Mouse (Mus musculus): ENCODE data around the gene Nr1i2. TPM values are rescaled to one million over a fixed set of nuclear protein-coding genes. Genes with fewer than 3 reads are reported as not detected.

The Nr1i2 gene
- polyA plus RNA-seq, 1 experiment from 2014 or later: not detected

DNA sequence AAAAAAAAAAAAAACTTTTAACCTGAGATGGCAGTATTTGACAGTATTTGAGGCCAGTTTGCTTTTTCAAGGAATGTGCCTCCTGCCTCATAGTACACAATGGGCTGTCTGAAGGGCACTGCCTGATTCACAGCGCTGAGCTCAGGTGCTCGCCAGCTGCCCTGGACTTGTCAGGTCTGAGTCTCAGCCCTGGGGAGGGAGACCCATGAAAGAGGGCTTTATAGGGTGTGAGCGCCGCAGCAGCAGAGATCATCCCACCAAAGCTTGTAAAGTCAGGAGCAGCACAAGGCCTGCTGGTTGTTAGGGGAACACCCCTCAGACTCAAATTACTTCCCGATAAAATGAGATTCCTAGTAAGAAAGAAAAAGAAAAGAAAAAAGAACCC lies 12.6 kb upstream of the Nr1i2 start:
- WGBS: 41% methylated on average over 5 of the region's 5 CpGs
- Histone ChIP-seq H3K4me3 (no peak overlapping the region), H3K27ac (replicated peaks) (peak overlapping the region; percentile 49), H3K27me3 (replicated peaks; ENCODE audit: low read depth, poor library complexity, severe bottlenecking) (0 out of 2 replicates have a peak, but pooled peaks cover 3% of the 10 kb centered on the region), H3K36me3 (replicated peaks) (no peaks in the 10 kb centered on the region), H3K4me1 (peaks cover 23% of the 10 kb centered on the region), H3K9me3 (no peaks in the 10 kb centered on the region)
- DNase-seq (ENCODE audit: low spot score): no peak

- H3K9me3 ChIP-seq: no peaks in the 10 kb centered on the region
- peaks cover 27% of the 10 kb centered on the region for H3K4me1 ChIP-seq
- peak; percentile 38 for DNase-seq (ENCODE audit: low spot score)
- H3K27me3 ChIP-seq (replicated peaks; ENCODE audit: low read depth, poor library complexity, severe bottlenecking): 0 out of 2 replicates have a peak, but pooled peaks cover 3% of the 10 kb centered on the region
- WGBS: 49% methylated on average over 18 of the region's 18 CpGs
- H3K4me3 ChIP-seq: no peak overlapping the region
- H3K27ac ChIP-seq (replicated peaks): peak overlapping the region; percentile 49
- no peaks in the 10 kb centered on the region for H3K36me3 ChIP-seq (replicated peaks)
Observed at GRCm38 (mm10) chr16:38306571-38307220, 12.1 kb upstream of the Nr1i2 start.

GRCm38 (mm10) chr16:38304460-38305194 lies 10.0 kb upstream of the Nr1i2 start:
- no peak for DNase-seq (ENCODE audit: low spot score)
- Histone ChIP-seq H3K4me1 (peaks cover 34% of the 10 kb centered on the region), H3K27ac (replicated peaks) (no peak overlapping the region), H3K4me3 (no peak overlapping the region), H3K9me3 (no peaks in the 10 kb centered on the region), H3K27me3 (replicated peaks; ENCODE audit: low read depth, poor library complexity, severe bottlenecking) (0 out of 2 replicates have a peak, but pooled peaks cover 3% of the 10 kb centered on the region), H3K36me3 (replicated peaks) (no peaks in the 10 kb centered on the region)
- 80% methylated on average over 17 of the region's 17 CpGs for WGBS

- no peak overlapping the region for H3K27ac ChIP-seq (replicated peaks)
- no peaks in the 10 kb centered on the region for H3K9me3 ChIP-seq
- no peak for DNase-seq (ENCODE audit: low spot score)
- peaks cover 26% of the 10 kb centered on the region for H3K4me1 ChIP-seq
- H3K27me3 ChIP-seq (replicated peaks; ENCODE audit: low read depth, poor library complexity, severe bottlenecking): no peaks in the 10 kb centered on the region
- no peaks in the 10 kb centered on the region for H3K36me3 ChIP-seq (replicated peaks)
- 90% methylated on average over 13 of the region's 13 CpGs for WGBS
- H3K4me3 ChIP-seq: no peak overlapping the region
Observed at GRCm38 (mm10) chr16:38302367-38302766, 7.7 kb upstream of the Nr1i2 start.

- no peaks in the 10 kb centered on the region for H3K36me3 ChIP-seq (replicated peaks)
- H3K4me3 ChIP-seq: no peak overlapping the region
- H3K9me3 ChIP-seq: no peaks in the 10 kb centered on the region
- no peaks in the 10 kb centered on the region for H3K27me3 ChIP-seq (replicated peaks; ENCODE audit: low read depth, poor library complexity, severe bottlenecking)
- H3K27ac ChIP-seq (replicated peaks): no peak overlapping the region
- no peak for DNase-seq (ENCODE audit: low spot score)
- peaks cover 16% of the 10 kb centered on the region; the same call in 1 of the 2 replicates for H3K4me1 ChIP-seq
- WGBS: 87% methylated on average over 6 of the region's 6 CpGs
Observed at GRCm38 (mm10) chr16:38298410-38298809, 3.8 kb upstream of the Nr1i2 start.

DNA sequence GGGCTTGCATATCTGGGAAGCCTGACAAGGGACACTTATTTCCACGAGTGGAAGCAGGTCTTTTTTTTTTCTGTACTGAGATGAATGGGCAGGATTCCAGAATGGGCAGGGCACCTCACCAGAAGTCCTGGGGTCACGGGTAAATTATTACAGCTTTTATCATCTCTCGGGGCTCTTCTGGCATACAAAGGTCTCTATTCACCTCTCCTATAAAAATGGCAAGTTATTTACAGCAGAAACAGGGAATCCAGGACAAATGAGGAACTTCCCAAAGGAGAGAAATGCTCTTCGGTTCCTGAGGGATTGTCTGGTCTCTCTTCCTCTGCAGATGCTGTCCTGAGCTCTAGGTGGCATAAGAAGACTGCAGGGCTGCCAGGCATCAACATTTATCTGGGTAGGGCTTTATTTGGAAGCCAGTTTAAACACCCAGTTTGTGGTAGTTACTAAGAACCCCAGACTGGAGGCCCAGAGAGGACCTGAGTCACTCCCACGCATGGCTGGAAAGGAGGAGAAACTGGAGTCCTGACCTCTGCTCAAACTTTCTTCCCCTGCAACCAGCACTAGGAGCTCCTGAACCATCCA lies 816 bp upstream of the Nr1i2 start:
- no peak overlapping the region for H3K4me3 ChIP-seq
- H3K27ac ChIP-seq (replicated peaks): no peak overlapping the region
- no peak for DNase-seq (ENCODE audit: low spot score)
- no peaks in the 10 kb centered on the region for H3K27me3 ChIP-seq (replicated peaks; ENCODE audit: low read depth, poor library complexity, severe bottlenecking)
- 59% methylated on average over 5 of the region's 5 CpGs for WGBS
- H3K36me3 ChIP-seq (replicated peaks): no peaks in the 10 kb centered on the region
- 0 out of 2 replicates have a peak, but pooled peaks cover 4% of the 10 kb centered on the region for H3K4me1 ChIP-seq
- H3K9me3 ChIP-seq: no peaks in the 10 kb centered on the region

- Histone ChIP-seq H3K27ac (replicated peaks) (no peak overlapping the region), H3K9me3 (no peaks in the 10 kb centered on the region), H3K27me3 (replicated peaks; ENCODE audit: low read depth, poor library complexity, severe bottlenecking) (no peaks in the 10 kb centered on the region), H3K4me1 (peaks cover 25% of the 10 kb centered on the region), H3K36me3 (replicated peaks) (no peaks in the 10 kb centered on the region), H3K4me3 (no peak overlapping the region)
- no peak for DNase-seq (ENCODE audit: low spot score)
- 83% methylated on average over 2 of the region's 2 CpGs for WGBS
Observed at GRCm38 (mm10) chr16:38290151-38290550, 4.5 kb downstream of the Nr1i2 start.

DNA sequence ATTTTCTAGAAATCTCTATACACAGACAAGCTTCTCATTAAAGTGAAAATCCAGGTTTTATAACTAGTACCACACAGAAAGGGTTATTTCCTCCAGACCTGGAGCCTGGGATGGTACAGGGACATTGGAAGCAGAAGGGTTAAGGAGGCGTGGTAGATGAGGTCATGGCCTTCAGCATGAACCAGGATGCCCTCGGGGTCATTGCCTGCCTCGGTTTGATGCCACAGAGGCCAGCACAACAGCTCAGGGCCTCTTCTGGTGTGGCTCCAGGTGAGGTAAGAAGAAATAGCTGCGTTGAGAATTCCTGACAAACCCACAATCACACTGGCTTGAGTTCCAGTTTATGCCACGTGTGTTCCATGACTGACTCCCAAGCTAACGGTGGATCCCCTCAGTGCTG lies 5.8 kb downstream of the Nr1i2 start:
- 20% methylated on average over 6 of the region's 6 CpGs for WGBS
- no peak overlapping the region for H3K27ac ChIP-seq (replicated peaks)
- peak; percentile 37 for DNase-seq (ENCODE audit: low spot score)

GRCm38 (mm10) chr16:38287762-38288161 lies 6.9 kb downstream of the Nr1i2 start:
- no peak for DNase-seq (ENCODE audit: low spot score)
- Histone ChIP-seq H3K4me3 (no peak overlapping the region), H3K27ac (replicated peaks) (no peak overlapping the region), H3K36me3 (replicated peaks) (no peaks in the 10 kb centered on the region), H3K4me1 (peaks cover 29% of the 10 kb centered on the region), H3K27me3 (replicated peaks; ENCODE audit: low read depth, poor library complexity, severe bottlenecking) (no peaks in the 10 kb centered on the region), H3K9me3 (no peaks in the 10 kb centered on the region)
- 84% methylated on average over 3 of the region's 3 CpGs for WGBS

More for the DNA sequence above, 5.8 kb downstream of the Nr1i2 start:
- Histone ChIP-seq H3K27me3 (replicated peaks; ENCODE audit: low read depth, poor library complexity, severe bottlenecking) (no peaks in the 10 kb centered on the region), H3K9me3 (no peaks in the 10 kb centered on the region), H3K4me1 (peaks cover 21% of the 10 kb centered on the region), H3K36me3 (replicated peaks) (no peaks in the 10 kb centered on the region), H3K4me3 (no peak overlapping the region)

GRCm38 (mm10) chr16:38287357-38287756 lies 7.3 kb downstream of the Nr1i2 start:
- Histone ChIP-seq H3K36me3 (replicated peaks) (no peaks in the 10 kb centered on the region), H3K4me3 (no peak overlapping the region), H3K9me3 (no peaks in the 10 kb centered on the region), H3K4me1 (peaks cover 31% of the 10 kb centered on the region), H3K27ac (replicated peaks) (no peak overlapping the region), H3K27me3 (replicated peaks; ENCODE audit: low read depth, poor library complexity, severe bottlenecking) (no peaks in the 10 kb centered on the region)
- DNase-seq (ENCODE audit: low spot score): no peak
- 59% methylated on average over 6 of the region's 6 CpGs for WGBS

GRCm38 (mm10) chr16:38286541-38286940 lies 8.1 kb downstream of the Nr1i2 start:
- Histone ChIP-seq H3K27me3 (replicated peaks; ENCODE audit: low read depth, poor library complexity, severe bottlenecking) (no peaks in the 10 kb centered on the region), H3K9me3 (no peaks in the 10 kb centered on the region), H3K4me1 (peaks cover 31% of the 10 kb centered on the region), H3K36me3 (replicated peaks) (no peaks in the 10 kb centered on the region), H3K27ac (replicated peaks) (no peak overlapping the region), H3K4me3 (no peak overlapping the region)
- 73% methylated on average over 4 of the region's 4 CpGs for WGBS
- DNase-seq (ENCODE audit: low spot score): no peak

GRCm38 (mm10) chr16:38285801-38286200 lies 8.8 kb downstream of the Nr1i2 start:
- no peak overlapping the region for H3K27ac ChIP-seq (replicated peaks)
- 78% methylated on average over 7 of the region's 7 CpGs for WGBS
- DNase-seq (ENCODE audit: low spot score): no peak

DNA sequence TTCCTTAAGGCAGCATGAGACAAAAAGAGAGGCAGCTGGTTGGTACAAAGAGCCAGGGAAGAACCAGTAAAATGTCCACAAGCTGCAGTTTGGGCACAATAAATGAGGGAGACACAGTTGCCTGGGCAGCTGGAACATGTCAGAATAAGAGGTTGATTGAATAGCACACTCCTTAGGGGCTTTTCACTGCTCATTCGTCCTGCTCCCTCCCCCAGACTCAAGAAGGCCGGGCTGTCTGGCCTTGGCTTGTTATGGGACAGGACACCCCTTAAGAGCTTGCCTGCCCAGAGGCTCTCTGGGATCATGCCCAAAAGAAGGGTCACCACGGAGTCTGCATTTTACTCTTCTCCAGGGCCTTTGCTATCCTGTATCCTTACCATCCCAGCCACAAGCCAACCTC lies 11.3 kb downstream of the Nr1i2 start:
- peaks cover 19% of the 10 kb centered on the region for H3K4me1 ChIP-seq
- WGBS: 44% methylated on average over 3 of the region's 3 CpGs
- no peaks in the 10 kb centered on the region for H3K36me3 ChIP-seq (replicated peaks)

More at GRCm38 (mm10) chr16:38285801-38286200, 8.8 kb downstream of the Nr1i2 start:
- peaks cover 31% of the 10 kb centered on the region for H3K4me1 ChIP-seq
- H3K4me3 ChIP-seq: no peak overlapping the region
- no peaks in the 10 kb centered on the region for H3K9me3 ChIP-seq
- no peaks in the 10 kb centered on the region for H3K36me3 ChIP-seq (replicated peaks)
- no peaks in the 10 kb centered on the region for H3K27me3 ChIP-seq (replicated peaks; ENCODE audit: low read depth, poor library complexity, severe bottlenecking)

More for the DNA sequence above, 11.3 kb downstream of the Nr1i2 start:
- H3K9me3 ChIP-seq: no peaks in the 10 kb centered on the region
- no peak for DNase-seq (ENCODE audit: low spot score)
- no peaks in the 10 kb centered on the region for H3K27me3 ChIP-seq (replicated peaks; ENCODE audit: low read depth, poor library complexity, severe bottlenecking)
- no peak overlapping the region for H3K4me3 ChIP-seq
- no peak overlapping the region for H3K27ac ChIP-seq (replicated peaks)
